Mouse (Mus musculus) heart, adult 2 months (tissue): Measurements from ENCODE around the gene Prkab1. TPM values are rescaled to one million over a fixed set of nuclear protein-coding genes. Genes with fewer than 3 reads are reported as not detected.

ENCODE experiments used
- DNase-seq, 2 experiments: peaks; one replicate each; pipeline ENCODE4 v3.0.0; 2021
- H3K27ac ChIP-seq: fragments of 200-600 bp; 2 replicates; pipeline ENCODE4 v1.8.1; 2022
- H3K27me3 ChIP-seq: fragments of 200-500 bp; 2 replicates; pipeline ENCODE4 v1.6.1; 2012; ENCODE audit warnings: mild to moderate bottlenecking, low read length, inconsistent platforms, mixed read lengths; ENCODE audit not compliant: control insufficient read depth, insufficient read depth
- H3K36me3 ChIP-seq: fragments of 200-500 bp; 2 replicates; pipeline ENCODE4 v1.6.1; 2012; ENCODE audit warnings: low read length, inconsistent platforms; ENCODE audit not compliant: control insufficient read depth, insufficient read depth
- H3K4me1 ChIP-seq: fragments of 200-500 bp; 2 replicates; pipeline ENCODE4 v1.6.1; 2011; ENCODE audit warnings: low read length; ENCODE audit not compliant: control insufficient read depth, insufficient read depth
- H3K4me3 ChIP-seq: fragments of 200-600 bp; 2 replicates; pipeline ENCODE4 v1.8.1; 2022
- H3K79me2 ChIP-seq: fragments of 200-500 bp; replicated peaks from 2 replicates; pipeline ENCODE4 v1.6.1; 2012; ENCODE audit warnings: mild to moderate bottlenecking, inconsistent platforms, low read length, moderate library complexity, mixed read lengths; ENCODE audit not compliant: control insufficient read depth, insufficient read depth
- H3K9ac ChIP-seq: fragments of 200-500 bp; 2 replicates; pipeline ENCODE4 v1.6.1; 2012; ENCODE audit warnings: low read depth, mild to moderate bottlenecking, control low read depth, inconsistent platforms, low read length, mixed read lengths
- CTCF ChIP-seq: fragments of 200-600 bp; IDR thresholded peaks from 2 replicates; pipeline ENCODE4 v1.8.1; 2022; ENCODE audit warnings: antibody characterized with exemption, mild to moderate bottlenecking, moderate library complexity
- EP300 ChIP-seq: fragments of 200-500 bp; IDR thresholded peaks from 2 replicates; pipeline ENCODE4 v1.6.1; 2011; ENCODE audit warnings: low read depth, low read length, control low read depth; ENCODE audit not compliant: insufficient read depth
- POLR2A ChIP-seq: fragments of 200-500 bp; IDR thresholded peaks from 2 replicates; pipeline ENCODE4 v1.6.1; 2011; ENCODE audit warnings: mild to moderate bottlenecking, low read depth, low read length, control low read depth; ENCODE audit not compliant: insufficient read depth
- WGBS: fragments of 180-500 bp; shearing (Covaris S2); methylation state at CpG from one replicate; pipeline ENCODE4 v1.1.7; 2018; 5-methylcytosine and 5-hydroxymethylcytosine counted together
- intact Hi-C: fragments of 180-260 bp; cut with DNase I; formaldehyde crosslinking; loops from one replicate; pipeline ENCODE4 v1.15.1; 2025
- polyA plus RNA-seq: library from polyadenylated mRNA; depleted of rRNA; stranded (reverse); fragments of >200 nt; gene quantifications from 2 replicates; pipeline ENCODE4 v1.2.3, GENCODE M21; 2012
- total RNA-seq, 2 experiments: library from RNA; stranded (reverse); gene quantifications; 2 replicates each; pipeline ENCODE4 v1.2.3; 2021

Gene Prkab1
- total and polyA plus RNA-seq, 3 experiments: 50.6 to 64.8 (median 55.5) TPM

DNA sequence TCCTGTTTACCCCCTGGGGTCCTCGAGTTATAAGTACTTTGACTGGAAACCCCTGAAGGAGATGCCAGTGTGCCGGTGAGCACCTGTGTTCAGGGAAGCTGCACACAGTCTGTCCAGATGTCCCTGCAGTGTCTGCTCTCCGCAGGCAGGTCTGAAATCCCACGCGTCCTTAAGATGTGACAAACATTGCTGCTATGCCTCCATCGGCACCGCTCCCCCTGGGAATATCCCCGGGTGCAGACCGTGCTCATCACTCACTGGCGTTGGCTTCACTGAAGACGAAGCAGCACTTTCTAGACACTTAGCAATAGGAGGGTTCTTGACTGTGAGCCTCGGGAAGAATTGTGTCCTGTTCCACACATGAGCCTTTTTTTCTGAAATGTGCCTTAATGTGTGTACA, 37.0 kb downstream of the Prkab1 start:
- 93% methylated on average over 12 of the region's 12 CpGs for WGBS
- Histone ChIP-seq H3K27me3 (no peaks in the 10 kb centered on the region), H3K4me1 (no peaks in the 10 kb centered on the region), H3K79me2 (no peaks in the 10 kb centered on the region), H3K36me3 (no peaks in the 10 kb centered on the region), H3K4me3 (no peak overlapping the region), H3K9ac (no peak overlapping the region), H3K27ac (no peak overlapping the region)
- no peak for DNase-seq
- TF ChIP-seq CTCF (no peak), POLR2A (no peak), EP300 (no peak)
- intact Hi-C loops: no loop called here

- DNase-seq: no peak
- Histone ChIP-seq H3K9ac (no peak overlapping the region), H3K36me3 (no peaks in the 10 kb centered on the region), H3K79me2 (no peaks in the 10 kb centered on the region), H3K4me3 (no peak overlapping the region), H3K27me3 (no peaks in the 10 kb centered on the region), H3K27ac (no peak overlapping the region), H3K4me1 (peaks cover 1% of the 10 kb centered on the region; the same call in 1 of the 2 replicates)
- TF ChIP-seq POLR2A (no peak), EP300 (no peak), CTCF (no peak)
- WGBS: 95% methylated on average over 11 of the region's 11 CpGs
- intact Hi-C loops: no loop called here
Measured at GRCm38 (mm10) chr5:115985101-115985500, 39.2 kb downstream of the Prkab1 start.

- 93% methylated on average over 6 of the region's 6 CpGs for WGBS
- Histone ChIP-seq H3K27me3 (no peaks in the 10 kb centered on the region), H3K27ac (no peak overlapping the region), H3K79me2 (no peaks in the 10 kb centered on the region), H3K36me3 (no peaks in the 10 kb centered on the region), H3K4me1 (peaks cover 1% of the 10 kb centered on the region; the same call in 1 of the 2 replicates), H3K4me3 (no peak overlapping the region), H3K9ac (no peak overlapping the region)
- intact Hi-C loops: no loop called here
- no peak for TF ChIP-seq POLR2A
- no peak for TF ChIP-seq EP300
- TF ChIP-seq CTCF: no peak
- DNase-seq: no peak
Measured at GRCm38 (mm10) chr5:115984392-115984791, 39.9 kb downstream of the Prkab1 start.

DNA sequence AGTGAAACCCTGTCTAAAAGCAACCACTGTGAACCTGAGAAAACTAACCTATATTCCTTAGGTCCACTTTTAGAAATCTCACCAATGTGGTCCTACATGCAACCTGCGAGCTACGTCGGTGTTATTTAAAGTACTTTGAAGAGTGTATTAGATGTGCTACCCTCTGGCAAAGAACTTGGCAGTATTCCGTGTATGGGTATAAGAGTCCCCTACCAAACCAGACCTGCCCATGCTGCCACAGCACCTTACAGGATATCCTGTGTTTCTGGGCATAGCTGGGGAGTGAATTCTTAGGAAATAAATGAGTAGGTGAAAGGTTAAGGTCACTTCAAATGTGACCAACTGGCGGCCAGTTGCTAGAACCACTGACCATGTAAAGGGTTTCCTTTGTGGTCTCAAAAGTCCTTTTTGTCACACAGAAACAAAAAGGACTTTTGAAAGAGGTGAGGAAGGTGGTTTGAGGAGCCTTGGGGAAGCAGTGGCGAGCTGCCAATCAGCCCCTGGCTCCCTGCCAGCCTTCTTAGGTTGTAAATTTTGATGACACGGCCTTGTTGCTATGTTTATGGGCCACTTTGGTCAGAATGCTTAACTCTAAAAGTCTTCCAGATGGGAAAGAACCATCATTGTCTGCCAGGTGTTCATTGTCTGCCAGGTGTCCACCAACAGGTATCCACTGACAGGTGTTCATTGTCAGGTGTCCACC, 41.5 kb downstream of the Prkab1 start:
- intact Hi-C loops: no loop called here
- H3K4me3 ChIP-seq: no peak overlapping the region
- no peak overlapping the region for H3K27ac ChIP-seq
- H3K9ac ChIP-seq: no peak overlapping the region
- H3K27me3 ChIP-seq: no peaks in the 10 kb centered on the region
- no peaks in the 10 kb centered on the region for H3K36me3 ChIP-seq
- TF ChIP-seq EP300: no peak
- no peak for TF ChIP-seq CTCF
- TF ChIP-seq POLR2A: no peak
- peaks cover 6% of the 10 kb centered on the region for H3K4me1 ChIP-seq
- no peaks in the 10 kb centered on the region for H3K79me2 ChIP-seq
- 48% methylated on average over 7 of the region's 7 CpGs for WGBS
- peak in 1 of 2 experiments; percentile 40 for DNase-seq

- Histone ChIP-seq H3K4me1 (peaks cover 12% of the 10 kb centered on the region), H3K36me3 (no peaks in the 10 kb centered on the region), H3K27me3 (no peaks in the 10 kb centered on the region), H3K4me3 (no peak overlapping the region), H3K27ac (peak overlapping the region; percentile 28), H3K79me2 (no peaks in the 10 kb centered on the region), H3K9ac (no peak overlapping the region)
- TF ChIP-seq CTCF (no peak), EP300 (no peak), POLR2A (no peak)
- WGBS: 61% methylated on average over 9 of the region's 9 CpGs
- peak in 1 of 2 experiments; percentile 17 for DNase-seq
- intact Hi-C loops: no loop called here
Measured at GRCm38 (mm10) chr5:115980537-115980936, 43.8 kb downstream of the Prkab1 start.

- intact Hi-C loops: no loop called here
- WGBS: 67% methylated on average over 16 of the region's 16 CpGs
- H3K4me3 ChIP-seq: no peak overlapping the region
- peak overlapping the region; percentile 74; the same call in 1 of the 2 replicates for H3K27ac ChIP-seq
- TF ChIP-seq EP300 (no peak), CTCF (peak; percentile 60), POLR2A (no peak)
- no peaks in the 10 kb centered on the region for H3K36me3 ChIP-seq
- DNase-seq: no peak
- H3K27me3 ChIP-seq: no peaks in the 10 kb centered on the region
- no peak overlapping the region for H3K9ac ChIP-seq
- H3K79me2 ChIP-seq: no peaks in the 10 kb centered on the region
- peaks cover 12% of the 10 kb centered on the region for H3K4me1 ChIP-seq
Measured at GRCm38 (mm10) chr5:115979134-115979696, 45.1 kb downstream of the Prkab1 start.
